Mouse (Mus musculus): ENCODE measurements around the gene Ecsit. TPM values are rescaled to one million over a fixed set of nuclear protein-coding genes. Genes with fewer than 3 reads are reported as not detected.

Ecsit gene
- 114 TPM for polyA plus RNA-seq (2014; fragmentation: Illumina TruSeq; extraction: RNeasy Lipid Tissue Mini Kit (QIAGEN cat#74804); ENCODE audit: low read depth, low replicate concordance)

DNA sequence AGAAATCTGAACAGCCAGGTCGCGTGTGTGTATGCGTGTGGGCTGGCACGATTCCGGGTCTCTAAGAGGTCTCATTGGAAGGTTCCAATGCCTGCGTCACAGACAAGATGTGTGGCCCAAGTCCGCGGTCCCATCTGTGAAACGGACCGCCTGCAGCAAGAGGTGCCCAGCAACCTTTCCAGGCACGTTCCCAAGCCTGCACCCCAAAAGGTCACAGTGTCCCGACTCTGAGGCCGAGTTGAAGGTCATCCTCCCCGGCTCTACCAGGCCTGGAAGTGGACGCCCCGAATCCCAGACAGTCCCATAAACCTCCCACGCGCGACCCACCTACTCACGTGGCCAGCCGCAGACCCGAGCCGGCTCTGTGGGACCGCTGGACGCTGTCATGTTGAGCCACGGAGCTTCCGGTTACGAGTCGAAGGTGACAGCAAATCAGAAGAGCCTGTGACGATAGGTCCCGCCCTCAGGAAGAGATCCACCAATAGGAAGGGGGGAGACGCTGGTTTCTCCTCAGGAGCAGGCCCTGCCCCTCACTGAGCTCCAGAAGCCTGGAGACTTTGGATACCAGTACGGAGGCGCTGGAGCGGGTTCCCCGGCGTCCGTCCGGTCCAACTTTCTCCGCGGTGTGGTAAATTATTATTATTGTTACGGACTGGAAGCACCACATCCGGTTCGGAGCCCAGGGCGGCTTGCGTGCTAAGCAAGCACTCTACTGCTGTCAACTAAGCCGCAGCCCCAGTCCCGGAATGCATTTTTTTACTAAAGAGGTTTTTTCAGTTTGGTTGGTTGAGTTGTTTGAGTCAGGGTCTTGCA is at the start of gene Ecsit:
Gene Ecsit (minus strand): TSS at position 417 of the 813 bp plus-strand sequence.

DNA sequence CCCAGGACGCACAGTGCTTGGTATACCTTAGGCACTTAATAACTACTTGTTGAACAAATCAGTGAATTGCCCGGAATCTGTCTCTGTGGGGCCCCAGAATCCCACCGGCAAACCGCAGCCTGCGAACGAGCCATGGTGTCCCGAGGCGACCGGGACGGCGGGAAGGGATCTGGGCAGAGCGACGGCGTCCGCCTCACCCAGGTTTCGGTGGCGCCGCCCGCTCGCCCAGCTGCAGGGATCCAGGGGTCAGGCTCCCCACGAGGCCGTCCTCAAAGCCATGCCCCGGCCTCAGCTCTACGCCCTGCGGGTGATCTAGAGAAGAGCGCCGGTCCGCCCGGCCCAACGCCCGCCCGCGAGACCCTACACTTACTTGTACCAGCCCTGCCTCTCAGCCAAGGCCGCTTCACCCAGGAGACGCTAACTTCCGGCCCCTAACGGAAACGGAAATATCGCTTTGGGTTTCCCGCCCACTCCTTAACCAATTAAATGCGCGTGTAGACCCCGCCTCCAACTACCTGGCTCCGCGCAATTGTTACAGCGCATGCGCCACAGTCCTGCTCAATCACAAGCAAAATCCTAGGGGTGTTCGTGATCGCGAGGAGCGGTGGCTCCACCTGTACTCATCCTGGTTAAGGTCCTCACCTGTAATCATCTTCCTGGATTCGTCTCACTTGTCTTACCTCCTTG is 31.6 kb upstream of the Ecsit start, which contains the start of gene Elof1:
Gene Elof1 (minus strand): TSS at position 433 of the 687 bp plus-strand sequence.

DNA sequence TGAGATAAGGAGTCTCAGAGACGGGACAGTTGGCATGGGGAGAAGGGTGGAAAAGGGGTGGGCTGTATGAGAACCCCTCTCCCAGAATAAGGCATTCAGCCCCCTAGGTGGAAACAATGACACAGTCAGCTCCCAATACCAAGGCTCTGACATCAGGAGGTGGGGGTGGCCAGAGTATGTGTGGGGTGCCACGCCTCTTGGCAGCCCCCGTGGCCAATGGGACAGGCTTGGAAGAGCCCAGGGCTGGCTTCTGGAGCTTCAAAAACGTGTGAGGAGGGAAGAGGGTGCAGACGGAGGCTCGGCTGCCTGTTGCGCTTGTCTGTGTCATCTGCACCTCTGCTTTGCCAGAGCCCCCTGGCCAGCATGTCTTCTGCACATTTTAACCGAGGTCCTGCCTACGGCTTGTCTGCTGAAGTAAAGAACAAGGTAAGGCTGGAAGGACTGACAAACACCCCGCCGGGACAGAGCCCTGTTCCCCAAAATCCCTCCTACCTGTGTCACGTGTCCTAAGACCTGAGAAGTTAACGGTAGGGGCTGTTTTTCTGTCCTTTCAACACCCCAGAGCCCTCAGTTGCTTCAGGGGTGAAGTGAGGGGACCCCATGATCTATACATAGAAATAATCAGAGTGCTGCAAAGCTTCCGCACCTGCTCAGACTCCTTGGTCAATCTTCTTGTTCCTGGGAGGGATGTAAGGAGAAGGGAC is 13.9 kb upstream of the Ecsit start, which contains the start of gene Cnn1:
Gene Cnn1 (plus strand): TSS at position 224 of the 704 bp plus-strand sequence.

DNA sequence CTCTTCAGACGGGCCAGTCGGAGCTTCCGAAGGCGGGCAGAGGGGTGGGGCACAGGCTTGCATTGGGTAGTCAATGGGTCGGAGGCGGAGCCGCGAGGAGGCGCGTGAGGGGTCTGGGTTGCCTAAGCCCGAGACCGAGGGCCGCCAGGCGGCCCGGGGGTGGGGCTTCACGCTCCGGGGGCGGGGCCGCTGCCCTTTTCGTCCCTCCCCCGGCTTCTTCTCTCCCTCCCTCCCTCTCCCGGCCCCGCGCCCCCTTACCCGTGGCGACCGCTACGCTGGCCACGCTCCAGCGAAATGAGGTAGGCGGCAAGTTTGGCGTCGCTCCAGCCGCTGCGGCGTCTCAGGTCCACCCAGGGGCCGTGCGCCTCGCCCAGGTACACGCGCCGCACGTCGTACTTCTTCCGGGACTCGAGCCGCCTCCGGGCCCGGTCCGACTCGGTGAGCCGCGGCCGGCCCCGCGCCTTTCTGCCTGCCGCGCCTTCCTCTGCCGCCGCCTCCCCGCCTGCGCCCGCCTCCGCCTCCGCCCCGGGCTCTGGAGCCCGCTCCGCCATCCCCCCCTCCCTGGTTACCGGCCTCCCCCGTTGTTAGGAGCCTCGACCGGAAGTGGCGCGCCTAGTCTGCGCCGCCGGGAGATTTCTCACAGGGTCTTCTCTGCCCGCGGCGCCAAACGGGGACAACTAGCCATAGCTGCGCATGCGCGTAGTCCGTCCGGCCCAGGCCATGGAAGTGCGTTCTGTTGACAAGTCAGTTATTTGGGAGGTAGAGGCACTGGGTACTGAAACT is 14.3 kb downstream of the Ecsit start, which contains the start of the genes Gm49318 and Zfp653:
Gene Gm49318 (minus strand): TSS at position 469 of the 783 bp plus-strand sequence.
Gene Zfp653 (minus strand): TSS at position 586 of the 783 bp plus-strand sequence.

DNA sequence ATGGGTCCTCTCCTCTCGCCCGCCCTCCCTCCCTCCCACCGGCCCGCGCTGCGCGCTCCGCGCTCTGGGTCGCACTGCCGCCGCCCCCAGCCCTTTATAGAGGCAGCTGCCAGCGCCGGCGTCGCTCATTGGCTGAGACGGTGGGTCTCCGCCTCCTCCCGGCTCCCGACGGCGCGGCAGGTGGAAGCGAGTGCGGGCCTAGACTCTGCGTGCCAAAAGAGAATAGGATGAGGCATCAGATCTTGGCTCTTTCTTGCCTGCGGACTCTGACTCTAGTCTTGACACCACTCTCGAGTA is 33.3 kb downstream of the Ecsit start, which contains the start of gene Elavl3:
Gene Elavl3 (minus strand): TSS at position 66 of the 297 bp plus-strand sequence.

Other genes with a start within 250 kb of the Ecsit start
- gene Angptl8, start 249.9 kb downstream of the Ecsit start, polyA plus RNA-seq (2014; fragmentation: Illumina TruSeq; extraction: RNeasy Lipid Tissue Mini Kit (QIAGEN cat#74804); ENCODE audit: low read depth, low replicate concordance) = not detected
- 53.0 TPM for gene Dock6, start 232.8 kb downstream of the Ecsit start, polyA plus RNA-seq (2014; fragmentation: Illumina TruSeq; extraction: RNeasy Lipid Tissue Mini Kit (QIAGEN cat#74804); ENCODE audit: low read depth, low replicate concordance)
- 12.5 TPM for gene Rab3d, start 167.2 kb downstream of the Ecsit start, polyA plus RNA-seq (2014; fragmentation: Illumina TruSeq; extraction: RNeasy Lipid Tissue Mini Kit (QIAGEN cat#74804); ENCODE audit: low read depth, low replicate concordance)
- 8.1 TPM for gene Ccdc159, start 158.0 kb downstream of the Ecsit start, polyA plus RNA-seq (2014; fragmentation: Illumina TruSeq; extraction: RNeasy Lipid Tissue Mini Kit (QIAGEN cat#74804); ENCODE audit: low read depth, low replicate concordance)
- gene Tmem205, start 157.9 kb downstream of the Ecsit start, polyA plus RNA-seq (2014; fragmentation: Illumina TruSeq; extraction: RNeasy Lipid Tissue Mini Kit (QIAGEN cat#74804); ENCODE audit: low read depth, low replicate concordance) = 107 TPM
- 4.9 TPM for gene Plppr2, start 148.4 kb downstream of the Ecsit start, polyA plus RNA-seq (2014; fragmentation: Illumina TruSeq; extraction: RNeasy Lipid Tissue Mini Kit (QIAGEN cat#74804); ENCODE audit: low read depth, low replicate concordance)
- 9.2 TPM for gene Swsap1, start 129.7 kb downstream of the Ecsit start, polyA plus RNA-seq (2014; fragmentation: Illumina TruSeq; extraction: RNeasy Lipid Tissue Mini Kit (QIAGEN cat#74804); ENCODE audit: low read depth, low replicate concordance)
- gene Epor, start 121.9 kb downstream of the Ecsit start, polyA plus RNA-seq (2014; fragmentation: Illumina TruSeq; extraction: RNeasy Lipid Tissue Mini Kit (QIAGEN cat#74804); ENCODE audit: low read depth, low replicate concordance) = 0.50 TPM
- 9.7 TPM for gene Rgl3, start 96.0 kb downstream of the Ecsit start, polyA plus RNA-seq (2014; fragmentation: Illumina TruSeq; extraction: RNeasy Lipid Tissue Mini Kit (QIAGEN cat#74804); ENCODE audit: low read depth, low replicate concordance)
- gene Ccdc151, start 82.8 kb downstream of the Ecsit start, polyA plus RNA-seq (2014; fragmentation: Illumina TruSeq; extraction: RNeasy Lipid Tissue Mini Kit (QIAGEN cat#74804); ENCODE audit: low read depth, low replicate concordance) = not detected
- 53.0 TPM for gene Prkcsh, start 82.6 kb downstream of the Ecsit start, polyA plus RNA-seq (2014; fragmentation: Illumina TruSeq; extraction: RNeasy Lipid Tissue Mini Kit (QIAGEN cat#74804); ENCODE audit: low read depth, low replicate concordance)
- gene Elavl3, start 33.4 kb downstream of the Ecsit start, polyA plus RNA-seq (2014; fragmentation: Illumina TruSeq; extraction: RNeasy Lipid Tissue Mini Kit (QIAGEN cat#74804); ENCODE audit: low read depth, low replicate concordance) = 0.10 TPM
- gene Gm49318, start 14.2 kb downstream of the Ecsit start, polyA plus RNA-seq (2014; fragmentation: Illumina TruSeq; extraction: RNeasy Lipid Tissue Mini Kit (QIAGEN cat#74804); ENCODE audit: low read depth, low replicate concordance) = not detected
- 5.1 TPM for gene Zfp653, start 14.1 kb downstream of the Ecsit start, polyA plus RNA-seq (2014; fragmentation: Illumina TruSeq; extraction: RNeasy Lipid Tissue Mini Kit (QIAGEN cat#74804); ENCODE audit: low read depth, low replicate concordance)
- 14.5 TPM for gene Cnn1, start 13.8 kb upstream of the Ecsit start, polyA plus RNA-seq (2014; fragmentation: Illumina TruSeq; extraction: RNeasy Lipid Tissue Mini Kit (QIAGEN cat#74804); ENCODE audit: low read depth, low replicate concordance)
- gene Elof1, start 31.7 kb upstream of the Ecsit start, polyA plus RNA-seq (2014; fragmentation: Illumina TruSeq; extraction: RNeasy Lipid Tissue Mini Kit (QIAGEN cat#74804); ENCODE audit: low read depth, low replicate concordance) = 52.4 TPM
- gene Acp5, start 50.3 kb upstream of the Ecsit start, polyA plus RNA-seq (2014; fragmentation: Illumina TruSeq; extraction: RNeasy Lipid Tissue Mini Kit (QIAGEN cat#74804); ENCODE audit: low read depth, low replicate concordance) = 4.2 TPM
- gene Pigyl, start 71.4 kb upstream of the Ecsit start, polyA plus RNA-seq (2014; fragmentation: Illumina TruSeq; extraction: RNeasy Lipid Tissue Mini Kit (QIAGEN cat#74804); ENCODE audit: low read depth, low replicate concordance) = 42.0 TPM
- not detected for gene Zfp872, start 102.7 kb upstream of the Ecsit start, polyA plus RNA-seq (2014; fragmentation: Illumina TruSeq; extraction: RNeasy Lipid Tissue Mini Kit (QIAGEN cat#74804); ENCODE audit: low read depth, low replicate concordance)
- gene Zfp809, start 140.3 kb upstream of the Ecsit start, polyA plus RNA-seq (2014; fragmentation: Illumina TruSeq; extraction: RNeasy Lipid Tissue Mini Kit (QIAGEN cat#74804); ENCODE audit: low read depth, low replicate concordance) = 24.3 TPM
- gene Zfp599, start 174.5 kb upstream of the Ecsit start, polyA plus RNA-seq (2014; fragmentation: Illumina TruSeq; extraction: RNeasy Lipid Tissue Mini Kit (QIAGEN cat#74804); ENCODE audit: low read depth, low replicate concordance) = 0.16 TPM
- gene Zfp810, start 222.2 kb upstream of the Ecsit start, polyA plus RNA-seq (2014; fragmentation: Illumina TruSeq; extraction: RNeasy Lipid Tissue Mini Kit (QIAGEN cat#74804); ENCODE audit: low read depth, low replicate concordance) = 6.6 TPM